Mouse (Mus musculus): Measurements from ENCODE around the gene Filip1. TPM values are rescaled to one million over a fixed set of nuclear protein-coding genes. Genes with fewer than 3 reads are reported as not detected.

Gene Filip1
- polyA plus RNA-seq, 1 experiment, result 0.01 TPM

DNA sequence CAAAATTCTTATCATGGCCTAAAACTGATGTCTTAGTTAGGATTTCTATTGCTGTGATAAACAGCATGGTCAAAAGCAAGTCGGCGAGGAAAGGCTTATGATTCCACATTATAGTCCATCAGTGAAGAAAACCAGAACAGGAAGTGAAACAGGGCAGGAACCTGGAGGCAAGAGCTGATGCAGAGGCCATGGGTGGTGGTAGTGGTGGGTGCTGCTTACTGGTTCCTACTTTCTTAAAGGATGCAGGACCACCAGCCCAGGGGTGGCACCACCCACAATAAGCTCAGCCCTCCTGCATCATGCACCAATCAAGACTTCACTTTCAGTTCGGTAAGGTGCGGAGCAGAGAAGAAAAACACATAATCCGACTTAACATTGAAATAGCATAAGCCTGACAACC lies 61.3 kb downstream of the Filip1 start:
- no peaks in the 10 kb centered on the region for H3K36me3 ChIP-seq (ENCODE audit: control insufficient read depth, insufficient read depth)
- no peak overlapping the region for H3K4me3 ChIP-seq (ENCODE audit: insufficient read depth, poor library complexity, severe bottlenecking)
- no peak for TF ChIP-seq CEBPB (IDR thresholded peaks at IDR 0.05; ENCODE audit: low read depth)
- TF ChIP-seq FOSL1 (IDR thresholded peaks at IDR 0.05; ENCODE audit: insufficient read depth, low read length, poor library complexity, severe bottlenecking), result no peak
- no peak for TF ChIP-seq MYOG (IDR thresholded peaks at IDR 0.05; ENCODE audit: control insufficient read depth, extremely low read depth, insufficient read length)
- TF ChIP-seq MAX (IDR thresholded peaks at IDR 0.05), result no peak
- TF ChIP-seq CTCF (IDR thresholded peaks at IDR 0.05; ENCODE audit: control insufficient read depth, insufficient read depth, insufficient read length), result no peak
- no peak for TF ChIP-seq USF1 (IDR thresholded peaks at IDR 0.05; ENCODE audit: low read depth)
- TF ChIP-seq MYOD1 (IDR thresholded peaks at IDR 0.05; ENCODE audit: control insufficient read depth, insufficient read length, low read depth), result no peak
- H3ac ChIP-seq (ENCODE audit: control insufficient read depth, insufficient read length, low read depth), result no peak overlapping the region
- no peaks in the 10 kb centered on the region for H3K79me3 ChIP-seq (ENCODE audit: low read depth)
- H3K79me2 ChIP-seq (ENCODE audit: control insufficient read depth, insufficient read depth), result no peaks in the 10 kb centered on the region
- H3K27me3 ChIP-seq (ENCODE audit: control insufficient read depth, insufficient read depth, insufficient read length), result no peaks in the 10 kb centered on the region

DNA sequence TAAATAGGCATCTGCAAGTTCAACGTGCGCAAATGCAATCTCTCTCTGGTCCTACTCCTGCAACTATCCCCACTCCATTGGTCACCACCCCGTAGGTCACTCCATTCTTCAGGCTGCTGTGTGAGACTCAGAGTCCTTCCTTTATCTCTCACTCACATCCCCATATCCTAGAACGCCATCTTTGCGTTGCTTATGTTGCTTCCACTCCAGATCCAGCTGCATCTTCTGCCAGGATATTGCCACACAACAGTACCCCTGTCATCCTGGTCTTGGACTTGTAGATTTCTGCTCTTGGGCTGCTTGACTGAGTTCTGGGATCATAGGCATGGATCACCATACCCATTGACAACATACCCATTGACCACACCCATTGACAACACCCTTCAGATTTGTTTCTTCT lies 62.0 kb downstream of the Filip1 start:
- H3K36me3 ChIP-seq (ENCODE audit: control insufficient read depth, insufficient read depth), result no peaks in the 10 kb centered on the region
- H3K4me3 ChIP-seq (ENCODE audit: insufficient read depth, poor library complexity, severe bottlenecking), result no peak overlapping the region
- no peaks in the 10 kb centered on the region for H3K27me3 ChIP-seq (ENCODE audit: control insufficient read depth, insufficient read depth, insufficient read length)
- H3ac ChIP-seq (ENCODE audit: control insufficient read depth, insufficient read length, low read depth), result no peak overlapping the region
- H3K79me2 ChIP-seq (ENCODE audit: control insufficient read depth, insufficient read depth), result no peaks in the 10 kb centered on the region
- TF ChIP-seq MYOG (IDR thresholded peaks at IDR 0.05; ENCODE audit: control insufficient read depth, extremely low read depth, insufficient read length) (no peak), MYOD1 (IDR thresholded peaks at IDR 0.05; ENCODE audit: control insufficient read depth, insufficient read length, low read depth) (no peak), USF1 (IDR thresholded peaks at IDR 0.05; ENCODE audit: low read depth) (no peak), CTCF (IDR thresholded peaks at IDR 0.05; ENCODE audit: control insufficient read depth, insufficient read depth, insufficient read length) (no peak), FOSL1 (IDR thresholded peaks at IDR 0.05; ENCODE audit: insufficient read depth, low read length, poor library complexity, severe bottlenecking) (no peak), MAX (IDR thresholded peaks at IDR 0.05) (no peak), CEBPB (IDR thresholded peaks at IDR 0.05; ENCODE audit: low read depth) (no peak)
- no peaks in the 10 kb centered on the region for H3K79me3 ChIP-seq (ENCODE audit: low read depth)

DNA sequence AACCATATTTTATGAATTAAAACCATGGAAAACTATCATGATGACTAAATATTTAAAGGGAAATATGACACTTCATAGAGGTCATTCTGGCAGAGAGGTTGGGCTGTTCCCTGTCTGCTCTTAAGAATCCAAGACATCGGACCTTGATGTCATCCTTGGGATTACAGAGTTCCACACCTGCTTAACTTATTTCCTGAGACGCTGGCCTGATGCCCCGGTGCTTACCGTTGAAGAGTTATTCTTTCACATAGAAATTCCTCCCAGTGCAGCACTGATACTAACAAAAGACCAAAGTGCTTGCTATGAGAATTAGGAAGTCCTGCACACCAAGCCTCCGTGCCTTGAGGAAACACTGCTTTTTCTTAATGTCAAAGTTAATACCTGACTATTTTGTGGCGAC lies 62.6 kb downstream of the Filip1 start:
- Histone ChIP-seq H3K36me3 (ENCODE audit: control insufficient read depth, insufficient read depth) (no peaks in the 10 kb centered on the region), H3ac (ENCODE audit: control insufficient read depth, insufficient read length, low read depth) (no peak overlapping the region), H3K4me3 (ENCODE audit: insufficient read depth, poor library complexity, severe bottlenecking) (no peak overlapping the region), H3K79me3 (ENCODE audit: low read depth) (no peaks in the 10 kb centered on the region), H3K27me3 (ENCODE audit: control insufficient read depth, insufficient read depth, insufficient read length) (no peaks in the 10 kb centered on the region), H3K79me2 (ENCODE audit: control insufficient read depth, insufficient read depth) (no peaks in the 10 kb centered on the region)
- TF ChIP-seq CTCF (IDR thresholded peaks at IDR 0.05; ENCODE audit: control insufficient read depth, insufficient read depth, insufficient read length) (no peak), USF1 (IDR thresholded peaks at IDR 0.05; ENCODE audit: low read depth) (no peak), FOSL1 (IDR thresholded peaks at IDR 0.05; ENCODE audit: insufficient read depth, low read length, poor library complexity, severe bottlenecking) (no peak), MYOG (IDR thresholded peaks at IDR 0.05; ENCODE audit: control insufficient read depth, extremely low read depth, insufficient read length) (no peak), MYOD1 (IDR thresholded peaks at IDR 0.05; ENCODE audit: control insufficient read depth, insufficient read length, low read depth) (no peak), CEBPB (IDR thresholded peaks at IDR 0.05; ENCODE audit: low read depth) (no peak), MAX (IDR thresholded peaks at IDR 0.05) (no peak)

DNA sequence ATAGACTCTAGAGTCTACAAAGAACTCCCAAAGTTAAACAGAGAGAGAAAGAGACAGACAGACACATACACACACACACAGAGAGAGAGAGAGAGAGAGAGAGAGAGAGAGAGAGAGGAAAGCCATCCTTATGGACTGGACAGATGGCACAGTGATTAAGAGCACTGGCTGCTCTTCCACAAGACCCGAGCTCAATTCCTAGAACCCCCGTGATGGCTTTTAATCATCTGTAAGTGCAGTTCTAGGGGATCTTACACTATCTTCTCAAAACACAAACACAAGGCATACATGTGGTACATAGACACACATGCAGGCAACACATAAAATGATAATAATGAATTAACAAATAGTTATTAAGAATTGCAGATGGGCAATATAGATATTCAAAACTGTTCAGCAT lies 64.3 kb downstream of the Filip1 start:
- no peaks in the 10 kb centered on the region for H3K79me2 ChIP-seq (ENCODE audit: control insufficient read depth, insufficient read depth)
- no peaks in the 10 kb centered on the region for H3K79me3 ChIP-seq (ENCODE audit: low read depth)
- no peak for TF ChIP-seq MYOD1 (IDR thresholded peaks at IDR 0.05; ENCODE audit: control insufficient read depth, insufficient read length, low read depth)
- no peak for TF ChIP-seq MYOG (IDR thresholded peaks at IDR 0.05; ENCODE audit: control insufficient read depth, extremely low read depth, insufficient read length)
- TF ChIP-seq CEBPB (IDR thresholded peaks at IDR 0.05; ENCODE audit: low read depth), result no peak
- no peak for TF ChIP-seq USF1 (IDR thresholded peaks at IDR 0.05; ENCODE audit: low read depth)
- no peak for TF ChIP-seq FOSL1 (IDR thresholded peaks at IDR 0.05; ENCODE audit: insufficient read depth, low read length, poor library complexity, severe bottlenecking)
- no peak for TF ChIP-seq CTCF (IDR thresholded peaks at IDR 0.05; ENCODE audit: control insufficient read depth, insufficient read depth, insufficient read length)
- no peak for TF ChIP-seq MAX (IDR thresholded peaks at IDR 0.05)
- H3ac ChIP-seq (ENCODE audit: control insufficient read depth, insufficient read length, low read depth), result no peak overlapping the region
- no peaks in the 10 kb centered on the region for H3K27me3 ChIP-seq (ENCODE audit: control insufficient read depth, insufficient read depth, insufficient read length)
- no peaks in the 10 kb centered on the region for H3K36me3 ChIP-seq (ENCODE audit: control insufficient read depth, insufficient read depth)
- no peak overlapping the region for H3K4me3 ChIP-seq (ENCODE audit: insufficient read depth, poor library complexity, severe bottlenecking)

DNA sequence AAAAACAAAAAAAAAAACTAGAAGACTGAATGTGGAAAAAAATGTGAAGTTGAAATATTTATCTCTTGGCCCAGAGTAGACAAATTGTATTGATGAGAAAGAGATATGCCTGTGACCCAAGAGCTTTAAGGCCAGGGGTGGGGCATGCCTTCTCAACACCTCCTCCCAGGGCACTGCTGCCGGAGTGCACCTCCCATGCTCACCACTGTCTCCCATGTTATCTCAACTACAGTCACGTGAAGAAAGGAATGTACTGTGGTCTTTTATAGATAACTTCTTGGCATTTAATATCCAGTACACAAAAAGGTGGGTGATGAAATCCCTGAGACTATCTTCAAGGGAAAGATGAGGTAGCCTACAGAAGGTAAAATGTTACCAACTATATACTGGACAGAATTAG lies 64.7 kb downstream of the Filip1 start:
- H3ac ChIP-seq (ENCODE audit: control insufficient read depth, insufficient read length, low read depth), result no peak overlapping the region
- H3K4me3 ChIP-seq (ENCODE audit: insufficient read depth, poor library complexity, severe bottlenecking), result no peak overlapping the region
- H3K79me3 ChIP-seq (ENCODE audit: low read depth), result no peaks in the 10 kb centered on the region
- H3K79me2 ChIP-seq (ENCODE audit: control insufficient read depth, insufficient read depth), result no peaks in the 10 kb centered on the region
- no peaks in the 10 kb centered on the region for H3K27me3 ChIP-seq (ENCODE audit: control insufficient read depth, insufficient read depth, insufficient read length)
- no peaks in the 10 kb centered on the region for H3K36me3 ChIP-seq (ENCODE audit: control insufficient read depth, insufficient read depth)
- no peak for TF ChIP-seq FOSL1 (IDR thresholded peaks at IDR 0.05; ENCODE audit: insufficient read depth, low read length, poor library complexity, severe bottlenecking)
- no peak for TF ChIP-seq CTCF (IDR thresholded peaks at IDR 0.05; ENCODE audit: control insufficient read depth, insufficient read depth, insufficient read length)
- no peak for TF ChIP-seq MYOG (IDR thresholded peaks at IDR 0.05; ENCODE audit: control insufficient read depth, extremely low read depth, insufficient read length)
- TF ChIP-seq MAX (IDR thresholded peaks at IDR 0.05), result no peak
- no peak for TF ChIP-seq MYOD1 (IDR thresholded peaks at IDR 0.05; ENCODE audit: control insufficient read depth, insufficient read length, low read depth)
- TF ChIP-seq CEBPB (IDR thresholded peaks at IDR 0.05; ENCODE audit: low read depth), result no peak
- TF ChIP-seq USF1 (IDR thresholded peaks at IDR 0.05; ENCODE audit: low read depth), result no peak

DNA sequence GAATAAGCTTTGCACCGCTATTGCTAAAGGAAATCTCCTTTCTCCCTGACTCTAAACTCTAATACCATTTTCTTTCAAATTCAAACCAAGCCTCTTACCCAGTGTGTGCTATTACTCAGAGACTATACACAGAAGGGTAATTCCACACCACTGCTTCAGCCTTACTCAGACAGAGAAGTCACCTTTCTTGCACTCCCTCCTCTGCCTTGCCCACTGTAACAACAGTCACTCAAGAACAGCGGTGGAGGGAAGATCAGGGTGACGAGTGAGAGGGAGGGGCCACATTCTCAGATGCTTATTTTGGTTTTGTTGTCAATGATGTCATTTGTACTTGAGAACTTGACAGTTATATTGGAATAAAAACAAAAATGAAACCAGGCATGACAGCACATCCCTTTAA lies 65.2 kb downstream of the Filip1 start:
- Histone ChIP-seq H3K79me2 (ENCODE audit: control insufficient read depth, insufficient read depth) (no peaks in the 10 kb centered on the region), H3K36me3 (ENCODE audit: control insufficient read depth, insufficient read depth) (no peaks in the 10 kb centered on the region), H3K27me3 (ENCODE audit: control insufficient read depth, insufficient read depth, insufficient read length) (no peaks in the 10 kb centered on the region), H3K79me3 (ENCODE audit: low read depth) (no peaks in the 10 kb centered on the region), H3ac (ENCODE audit: control insufficient read depth, insufficient read length, low read depth) (no peak overlapping the region), H3K4me3 (ENCODE audit: insufficient read depth, poor library complexity, severe bottlenecking) (no peak overlapping the region)
- TF ChIP-seq CTCF (IDR thresholded peaks at IDR 0.05; ENCODE audit: control insufficient read depth, insufficient read depth, insufficient read length), result no peak
- no peak for TF ChIP-seq MYOG (IDR thresholded peaks at IDR 0.05; ENCODE audit: control insufficient read depth, extremely low read depth, insufficient read length)
- no peak for TF ChIP-seq USF1 (IDR thresholded peaks at IDR 0.05; ENCODE audit: low read depth)
- TF ChIP-seq CEBPB (IDR thresholded peaks at IDR 0.05; ENCODE audit: low read depth), result no peak
- no peak for TF ChIP-seq MYOD1 (IDR thresholded peaks at IDR 0.05; ENCODE audit: control insufficient read depth, insufficient read length, low read depth)
- no peak for TF ChIP-seq FOSL1 (IDR thresholded peaks at IDR 0.05; ENCODE audit: insufficient read depth, low read length, poor library complexity, severe bottlenecking)
- no peak for TF ChIP-seq MAX (IDR thresholded peaks at IDR 0.05)

Data from C2C12 (cell line).